Mouse (Mus musculus) kidney, embryonic 16.5 days (tissue): ENCODE data around the gene Adcy3. TPM values are rescaled to one million over a fixed set of nuclear protein-coding genes. Genes with fewer than 3 reads are reported as not detected.

Experiments used
- ATAC-seq: fragments of 200-750 bp; cut with Nextera tagmentation; 2 replicates; pipeline ENCODE4 v1.8.0; 2017; ENCODE audit warnings: moderate TSS enrichment; ENCODE audit not compliant: low FRiP score, low TSS enrichment
- H3K27ac ChIP-seq: fragments of 300-500 bp; sonication (generic); 2 replicates; pipeline ENCODE4 v1.5.1; 2014; ENCODE audit warnings: low read length
- H3K27me3 ChIP-seq: fragments of 300-500 bp; sonication (generic); 2 replicates; pipeline ENCODE4 v1.6.1; 2014; ENCODE audit warnings: low read length, control low read depth, mixed read lengths; ENCODE audit not compliant: insufficient read depth
- H3K36me3 ChIP-seq: fragments of 300-500 bp; sonication (generic); 2 replicates; pipeline ENCODE4 v1.6.1; 2014; ENCODE audit warnings: low read length, control low read depth, mixed read lengths; ENCODE audit not compliant: insufficient read depth
- H3K4me1 ChIP-seq: fragments of 300-500 bp; sonication (generic); 2 replicates; pipeline ENCODE4 v1.6.1; 2014; ENCODE audit warnings: low read length, control low read depth, mixed read lengths; ENCODE audit not compliant: insufficient read depth
- H3K4me2 ChIP-seq: fragments of 300-500 bp; sonication (generic); replicated peaks from 2 replicates; pipeline ENCODE4 v1.6.1; 2014; ENCODE audit warnings: low read depth, low read length
- H3K4me3 ChIP-seq: fragments of 300-500 bp; sonication (generic); 2 replicates; pipeline ENCODE4 v1.5.1; 2014; ENCODE audit warnings: mild to moderate bottlenecking, low read length
- H3K9ac ChIP-seq: fragments of 300-500 bp; sonication (generic); replicated peaks from 2 replicates; pipeline ENCODE4 v1.6.1; 2014; ENCODE audit warnings: low read length
- H3K9me3 ChIP-seq: fragments of 300-500 bp; sonication (generic); 2 replicates; pipeline ENCODE4 v1.6.1; 2016; ENCODE audit warnings: low read length, control low read depth
- WGBS: fragments of 180-500 bp; shearing (Covaris S2); extraction: QIAGEN DNeasy Blood & Tissue Kit; methylation state at CpG from one replicate; pipeline ENCODE4 v1.1.7; 2014; 5-methylcytosine and 5-hydroxymethylcytosine counted together
- polyA plus RNA-seq: library from polyadenylated mRNA; unstranded; fragments of >200 nt; fragmentation: Nextera tagmentation; extraction: Ambion mirVana; gene quantifications from 2 replicates; pipeline ENCODE4 v1.2.1, GENCODE M21; 2015

Gene Adcy3
- polyA plus RNA-seq, 1 experiment from 2014 or later = 10.7 TPM

- Histone ChIP-seq H3K4me1 (no peaks in the 10 kb centered on the region), H3K9me3 (no peaks in the 10 kb centered on the region), H3K27ac (no peak overlapping the region), H3K9ac (no peak overlapping the region), H3K4me3 (no peak overlapping the region), H3K4me2 (no peak overlapping the region), H3K36me3 (no peaks in the 10 kb centered on the region), H3K27me3 (no peaks in the 10 kb centered on the region)
- ATAC-seq = no peak
- WGBS = 55% methylated on average over 5 of the region's 5 CpGs
These were observed 45.9 kb downstream of the Adcy3 start for GRCm38 (mm10) chr12:4178839-4179238.

DNA sequence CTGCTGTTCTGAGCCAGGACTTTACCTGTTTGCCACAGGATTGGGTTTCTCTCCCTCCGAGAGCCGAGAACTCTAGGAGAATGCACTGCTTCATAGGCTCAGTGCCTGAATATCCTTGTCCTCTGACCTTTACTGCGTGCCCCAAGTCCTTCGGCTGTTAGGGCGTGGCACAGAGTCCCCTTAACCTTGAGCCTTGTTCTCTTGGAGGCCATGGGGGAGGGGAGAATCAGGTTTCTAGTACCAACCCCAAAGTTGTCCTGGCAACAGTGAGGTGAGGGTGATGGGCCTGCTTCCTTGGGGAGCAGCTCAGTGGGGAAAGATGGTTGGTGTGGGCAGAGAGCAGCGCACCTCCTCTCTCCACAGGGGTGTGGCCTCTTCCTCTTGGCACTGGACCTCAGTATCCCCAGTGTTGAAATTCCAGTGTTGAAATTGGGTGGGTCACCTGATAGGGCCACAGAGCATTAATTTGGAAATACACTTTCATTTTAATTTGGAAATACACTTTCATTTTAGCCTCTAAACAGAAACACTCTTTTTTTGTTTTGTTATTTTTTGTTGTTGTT, 46.8 kb downstream of the Adcy3 start:
- Histone ChIP-seq H3K36me3 (no peaks in the 10 kb centered on the region), H3K4me2 (no peak overlapping the region), H3K27me3 (no peaks in the 10 kb centered on the region), H3K4me3 (no peak overlapping the region), H3K4me1 (no peaks in the 10 kb centered on the region; the same call in 1 of the 2 replicates), H3K9ac (no peak overlapping the region), H3K9me3 (no peaks in the 10 kb centered on the region), H3K27ac (no peak overlapping the region)
- ATAC-seq = no peak
- 67% methylated on average over 6 of the region's 6 CpGs for WGBS

GRCm38 (mm10) chr12:4180507-4180906, 47.6 kb downstream of the Adcy3 start:
- 55% methylated on average over 3 of the region's 3 CpGs for WGBS
- Histone ChIP-seq H3K4me3 (no peak overlapping the region), H3K4me1 (no peaks in the 10 kb centered on the region; the same call in 1 of the 2 replicates), H3K4me2 (no peak overlapping the region), H3K27ac (no peak overlapping the region), H3K9ac (no peak overlapping the region), H3K27me3 (no peaks in the 10 kb centered on the region), H3K36me3 (no peaks in the 10 kb centered on the region), H3K9me3 (no peaks in the 10 kb centered on the region)
- ATAC-seq = no peak

DNA sequence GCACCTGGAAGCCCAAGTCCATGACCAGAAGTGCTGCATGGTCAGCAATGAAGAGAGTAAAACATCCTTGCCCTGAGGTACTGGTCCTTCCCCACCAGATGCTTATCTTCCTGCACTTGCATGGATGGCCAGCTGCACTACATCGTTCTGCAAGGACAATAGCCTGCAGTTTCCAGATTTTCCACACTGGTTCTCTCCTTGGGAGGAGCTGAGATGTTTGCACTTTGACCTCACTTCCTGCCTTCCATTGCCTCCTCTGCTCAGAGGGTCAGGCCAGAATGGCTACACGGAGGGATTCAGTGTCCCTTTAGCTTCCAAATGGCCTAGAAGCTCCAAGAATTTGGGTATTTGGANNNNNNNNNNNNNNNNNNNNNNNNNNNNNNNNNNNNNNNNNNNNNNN, 51.7 kb downstream of the Adcy3 start:
- no peak for ATAC-seq

GRCm38 (mm10) chr12:4188171-4189059, 55.5 kb downstream of the Adcy3 start:
- Histone ChIP-seq H3K9ac (no peak overlapping the region), H3K27me3 (no peaks in the 10 kb centered on the region), H3K27ac (peak overlapping the region; percentile 81), H3K4me3 (no peak overlapping the region), H3K4me1 (peaks cover 33% of the 10 kb centered on the region), H3K4me2 (no peak overlapping the region), H3K9me3 (no peaks in the 10 kb centered on the region), H3K36me3 (no peaks in the 10 kb centered on the region)
- peak; percentile 68 for ATAC-seq
- WGBS = 30% methylated on average over 14 of the region's 14 CpGs

More for the DNA sequence above, 51.7 kb downstream of the Adcy3 start:
- Histone ChIP-seq H3K27me3 (no peaks in the 10 kb centered on the region), H3K4me2 (no peak overlapping the region), H3K4me1 (peaks cover 10% of the 10 kb centered on the region), H3K9me3 (no peaks in the 10 kb centered on the region), H3K27ac (peak overlapping the region; percentile 24; the same call in 1 of the 2 replicates), H3K9ac (no peak overlapping the region), H3K4me3 (no peak overlapping the region), H3K36me3 (no peaks in the 10 kb centered on the region)
- WGBS = 19% methylated on average over 2 of the region's 2 CpGs

GRCm38 (mm10) chr12:4189060-4189447, 56.2 kb downstream of the Adcy3 start:
- H3K27me3 ChIP-seq = no peaks in the 10 kb centered on the region
- H3K9me3 ChIP-seq = no peaks in the 10 kb centered on the region
- H3K9ac ChIP-seq = no peak overlapping the region
- H3K4me1 ChIP-seq = peaks cover 37% of the 10 kb centered on the region
- no peak overlapping the region for H3K27ac ChIP-seq
- ATAC-seq = no peak
- H3K4me3 ChIP-seq = no peak overlapping the region
- WGBS = 43% methylated on average over 5 of the region's 5 CpGs
- H3K4me2 ChIP-seq = no peak overlapping the region
- H3K36me3 ChIP-seq = no peaks in the 10 kb centered on the region

DNA sequence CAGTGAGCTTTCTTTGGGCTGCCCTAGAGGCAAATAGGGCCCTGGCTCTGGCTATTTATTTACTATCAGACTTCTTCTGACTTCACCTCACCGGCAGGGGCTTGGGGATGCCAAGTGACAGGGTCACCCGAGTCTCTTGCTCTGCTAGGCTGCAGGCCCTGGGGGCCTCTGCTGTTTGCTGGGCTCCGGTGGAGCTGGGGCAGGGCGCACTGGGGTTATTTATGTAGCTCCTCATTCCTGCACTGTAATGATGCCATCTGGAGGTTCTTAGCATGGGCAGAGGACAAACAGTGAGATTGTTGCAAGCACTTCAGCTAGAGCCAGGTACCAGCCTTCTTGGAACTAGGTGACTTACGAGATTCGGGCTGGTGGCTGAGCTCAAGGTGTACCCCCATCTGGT, 59.6 kb downstream of the Adcy3 start:
- Histone ChIP-seq H3K4me1 (peaks cover 37% of the 10 kb centered on the region), H3K4me3 (no peak overlapping the region), H3K27ac (peak overlapping the region; percentile 74), H3K4me2 (no peak overlapping the region), H3K36me3 (no peaks in the 10 kb centered on the region), H3K9ac (no peak overlapping the region; the same call in 1 of the 2 replicates), H3K27me3 (no peaks in the 10 kb centered on the region), H3K9me3 (no peaks in the 10 kb centered on the region)
- WGBS = 47% methylated on average over 6 of the region's 6 CpGs
- no peak; the same call in 1 of the 2 replicates for ATAC-seq

GRCm38 (mm10) chr12:4193025-4193740, 60.3 kb downstream of the Adcy3 start:
- Histone ChIP-seq H3K36me3 (peaks cover 4% of the 10 kb centered on the region; the same call in 1 of the 2 replicates), H3K27ac (peak overlapping the region; percentile 74)

GRCm38 (mm10) chr12:4194643-4195042, 61.7 kb downstream of the Adcy3 start:
- 89% methylated on average over 14 of the region's 14 CpGs for WGBS
- H3K4me3 ChIP-seq = no peak overlapping the region
- H3K4me2 ChIP-seq = no peak overlapping the region
- no peak overlapping the region for H3K27ac ChIP-seq
- H3K9ac ChIP-seq = no peak overlapping the region
- peaks cover 5% of the 10 kb centered on the region; the same call in 1 of the 2 replicates for H3K36me3 ChIP-seq
- H3K9me3 ChIP-seq = no peaks in the 10 kb centered on the region
- peaks cover 27% of the 10 kb centered on the region for H3K4me1 ChIP-seq
- no peak for ATAC-seq
- no peaks in the 10 kb centered on the region for H3K27me3 ChIP-seq

More at GRCm38 (mm10) chr12:4193025-4193740, 60.3 kb downstream of the Adcy3 start:
- Histone ChIP-seq H3K9ac (no peak overlapping the region), H3K4me2 (no peak overlapping the region), H3K4me1 (peaks cover 35% of the 10 kb centered on the region), H3K4me3 (no peak overlapping the region), H3K9me3 (no peaks in the 10 kb centered on the region), H3K27me3 (no peaks in the 10 kb centered on the region)
- ATAC-seq = peak; percentile 63; the same call in 1 of the 2 replicates
- WGBS = 47% methylated on average over 10 of the region's 10 CpGs
